Mouse (Mus musculus): ENCODE results near the gene Sphkap. TPM values are rescaled to one million over a fixed set of nuclear protein-coding genes. Genes with fewer than 3 reads are reported as not detected.
A peak's percentile ranks its signal among the peaks of the same experiment; 100 is the strongest.

Sphkap gene
- polyA plus RNA-seq, 1 experiment, result not detected

DNA sequence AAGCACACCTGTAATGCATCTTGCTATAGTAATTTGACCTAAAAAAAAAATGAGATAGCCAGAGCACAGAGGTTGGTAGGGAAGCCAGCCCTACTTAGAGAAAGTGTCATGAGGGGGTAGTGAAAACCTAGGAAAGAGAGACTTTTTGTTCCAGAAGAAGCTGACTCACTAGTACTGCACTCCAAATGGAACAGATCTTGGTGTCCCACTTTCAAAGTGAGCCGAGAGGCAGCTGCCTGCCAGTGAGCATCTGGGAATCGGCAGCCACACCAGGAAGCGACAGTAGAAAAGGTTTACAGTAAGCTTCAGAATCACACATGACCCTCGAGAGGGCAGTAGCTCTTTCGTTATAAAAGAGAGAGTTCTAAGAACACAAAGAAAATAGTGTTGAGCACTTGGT is 12.4 kb downstream of the Sphkap start:
- TF ChIP-seq CTCF (IDR thresholded peaks at IDR 0.05; ENCODE audit: insufficient read depth, low read depth, low read length) (no peak), POLR2A (IDR thresholded peaks at IDR 0.05; ENCODE audit: insufficient read depth, low read depth, low read length) (no peak)
- Histone ChIP-seq H3K4me3 (ENCODE audit: insufficient read depth, low read depth, low read length) (no peak overlapping the region), H3K27ac (ENCODE audit: insufficient read depth, low read depth, low read length) (no peak overlapping the region), H3K4me1 (ENCODE audit: control insufficient read depth, insufficient read depth, low read length) (no peaks in the 10 kb centered on the region)
- 71% methylated on average over 5 of the region's 5 CpGs for WGBS

DNA sequence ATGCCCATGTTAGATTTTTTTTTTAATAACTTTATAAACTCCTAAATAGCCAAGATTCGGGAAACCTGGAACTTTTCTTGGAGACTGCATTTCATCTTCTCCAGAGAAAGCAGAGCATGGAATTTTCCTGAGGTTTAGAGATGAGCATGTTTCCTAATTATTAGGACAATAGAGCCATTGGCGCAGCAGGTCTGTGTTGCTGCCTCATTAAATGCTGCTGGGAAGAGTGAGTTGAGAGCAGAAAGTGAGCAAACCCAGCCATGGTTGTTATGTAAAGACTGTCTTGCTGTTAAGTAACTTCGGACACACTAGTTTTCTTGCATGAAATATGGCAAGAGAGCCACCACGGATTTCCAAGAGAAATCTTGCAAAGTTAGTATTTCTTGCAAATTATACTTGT is 18.6 kb downstream of the Sphkap start:
- H3K4me1 ChIP-seq (ENCODE audit: control insufficient read depth, insufficient read depth, low read length), result no peaks in the 10 kb centered on the region
- H3K4me3 ChIP-seq (ENCODE audit: insufficient read depth, low read depth, low read length), result no peak overlapping the region
- WGBS, result 48% methylated on average over 4 of the region's 4 CpGs
- TF ChIP-seq CTCF (IDR thresholded peaks at IDR 0.05; ENCODE audit: insufficient read depth, low read depth, low read length), result no peak
- H3K27ac ChIP-seq (ENCODE audit: insufficient read depth, low read depth, low read length), result no peak overlapping the region

DNA sequence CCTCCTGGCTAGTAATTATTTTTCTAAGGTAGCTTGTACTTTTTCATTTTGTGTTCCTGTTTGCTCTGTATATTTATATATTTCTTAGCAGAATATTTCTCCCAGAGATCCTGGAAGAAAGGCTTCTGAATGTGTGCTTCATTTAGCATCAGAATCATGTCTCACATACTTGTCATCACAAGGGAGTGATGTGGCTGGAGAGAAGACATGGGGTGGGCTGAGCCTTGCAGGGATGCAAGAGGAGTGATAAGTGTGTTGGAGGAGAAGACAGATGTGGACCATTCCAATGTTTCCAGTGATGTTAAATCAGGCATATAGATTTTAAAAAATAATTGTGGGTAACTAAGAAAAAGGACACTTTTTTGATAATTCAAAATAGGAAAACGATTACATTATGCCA is 30.6 kb downstream of the Sphkap start:
- H3K27ac ChIP-seq (ENCODE audit: insufficient read depth, low read depth, low read length), result no peak overlapping the region
- TF ChIP-seq POLR2A (IDR thresholded peaks at IDR 0.05; ENCODE audit: insufficient read depth, low read depth, low read length) (no peak), CTCF (IDR thresholded peaks at IDR 0.05; ENCODE audit: insufficient read depth, low read depth, low read length) (no peak)
- no peak overlapping the region for H3K4me3 ChIP-seq (ENCODE audit: insufficient read depth, low read depth, low read length)
- H3K4me1 ChIP-seq (ENCODE audit: control insufficient read depth, insufficient read depth, low read length), result no peaks in the 10 kb centered on the region
- WGBS, result 83% methylated on average over 1 of the region's 1 CpGs

DNA sequence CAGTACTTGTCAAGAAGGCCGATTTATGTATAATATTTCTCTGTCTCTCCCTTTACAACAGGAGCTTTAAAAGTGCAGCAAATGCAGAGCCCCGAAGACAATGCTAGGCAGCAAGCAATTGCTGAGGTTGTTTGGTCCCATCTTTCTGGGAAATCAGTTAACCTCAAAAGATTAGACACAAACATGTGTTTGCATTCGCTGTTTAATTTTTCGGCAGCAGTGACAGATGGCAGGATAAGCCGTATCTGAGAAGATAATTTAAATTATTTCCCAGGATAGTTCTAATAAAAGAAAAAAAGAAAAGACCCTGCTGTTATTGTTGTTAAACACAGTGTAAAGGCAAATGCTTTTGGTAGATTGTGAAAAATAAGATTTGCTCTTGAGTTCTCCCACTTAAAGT is 41.5 kb downstream of the Sphkap start:
- Histone ChIP-seq H3K4me3 (ENCODE audit: insufficient read depth, low read depth, low read length) (no peak overlapping the region), H3K27ac (ENCODE audit: insufficient read depth, low read depth, low read length) (no peak overlapping the region), H3K4me1 (ENCODE audit: control insufficient read depth, insufficient read depth, low read length) (0 out of 2 replicates have a peak, but pooled peaks cover 2% of the 10 kb centered on the region)
- 71% methylated on average over 5 of the region's 5 CpGs for WGBS
- no peak for TF ChIP-seq POLR2A (IDR thresholded peaks at IDR 0.05; ENCODE audit: insufficient read depth, low read depth, low read length)
- no peak for TF ChIP-seq CTCF (IDR thresholded peaks at IDR 0.05; ENCODE audit: insufficient read depth, low read depth, low read length)

DNA sequence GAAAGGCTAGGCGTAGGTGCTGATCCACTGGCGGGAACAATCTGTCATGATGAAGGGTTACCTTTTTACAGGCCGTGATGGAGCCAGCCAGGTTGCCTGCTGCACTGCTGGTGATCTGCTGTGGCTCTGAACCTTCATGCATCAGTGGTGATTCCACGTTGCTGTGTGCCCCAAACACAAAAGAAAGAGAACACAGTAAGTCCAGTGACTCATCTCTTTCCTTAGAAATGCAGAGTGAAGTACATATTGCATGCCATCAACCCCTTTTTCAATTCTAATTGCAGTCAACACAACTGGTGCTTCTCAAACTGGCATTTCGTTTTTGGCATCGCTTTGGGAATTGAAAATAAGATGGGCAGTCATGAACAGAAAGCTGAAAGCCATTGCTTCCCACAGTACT is 45.8 kb downstream of the Sphkap start:
- TF ChIP-seq CTCF (IDR thresholded peaks at IDR 0.05; ENCODE audit: insufficient read depth, low read depth, low read length) (no peak), POLR2A (IDR thresholded peaks at IDR 0.05; ENCODE audit: insufficient read depth, low read depth, low read length) (no peak)
- H3K4me3 ChIP-seq (ENCODE audit: insufficient read depth, low read depth, low read length), result no peak overlapping the region
- 0 out of 2 replicates have a peak, but pooled peaks cover 2% of the 10 kb centered on the region for H3K4me1 ChIP-seq (ENCODE audit: control insufficient read depth, insufficient read depth, low read length)
- no peak overlapping the region for H3K27ac ChIP-seq (ENCODE audit: insufficient read depth, low read depth, low read length)
- 73% methylated on average over 6 of the region's 6 CpGs for WGBS

DNA sequence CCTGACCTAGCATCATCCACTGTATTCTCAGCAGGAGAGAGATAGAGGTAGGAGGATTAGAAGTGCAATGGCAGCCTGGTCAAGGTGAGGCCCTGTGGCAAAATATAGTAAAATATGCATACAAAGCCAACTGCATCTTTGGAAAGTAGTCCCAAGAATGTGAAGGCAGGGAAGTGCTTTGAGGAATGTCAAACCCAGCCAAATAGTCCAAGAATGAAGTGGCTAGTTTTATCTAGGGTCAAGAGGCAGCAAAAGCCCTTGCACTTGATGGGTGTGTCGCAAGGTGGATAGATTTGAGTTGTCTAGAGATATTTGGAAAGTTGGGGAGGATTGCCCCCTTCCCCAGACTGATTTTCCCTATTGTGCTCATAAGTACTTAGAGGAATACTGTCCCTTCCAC is 61.5 kb downstream of the Sphkap start:
- TF ChIP-seq POLR2A (IDR thresholded peaks at IDR 0.05; ENCODE audit: insufficient read depth, low read depth, low read length) (no peak), CTCF (IDR thresholded peaks at IDR 0.05; ENCODE audit: insufficient read depth, low read depth, low read length) (no peak)
- H3K4me1 ChIP-seq (ENCODE audit: control insufficient read depth, insufficient read depth, low read length), result no peaks in the 10 kb centered on the region
- no peak overlapping the region; the same call in 1 of the 2 replicates for H3K27ac ChIP-seq (ENCODE audit: insufficient read depth, low read depth, low read length)
- H3K4me3 ChIP-seq (ENCODE audit: insufficient read depth, low read depth, low read length), result no peak overlapping the region
- 90% methylated on average over 1 of the region's 1 CpGs for WGBS

DNA sequence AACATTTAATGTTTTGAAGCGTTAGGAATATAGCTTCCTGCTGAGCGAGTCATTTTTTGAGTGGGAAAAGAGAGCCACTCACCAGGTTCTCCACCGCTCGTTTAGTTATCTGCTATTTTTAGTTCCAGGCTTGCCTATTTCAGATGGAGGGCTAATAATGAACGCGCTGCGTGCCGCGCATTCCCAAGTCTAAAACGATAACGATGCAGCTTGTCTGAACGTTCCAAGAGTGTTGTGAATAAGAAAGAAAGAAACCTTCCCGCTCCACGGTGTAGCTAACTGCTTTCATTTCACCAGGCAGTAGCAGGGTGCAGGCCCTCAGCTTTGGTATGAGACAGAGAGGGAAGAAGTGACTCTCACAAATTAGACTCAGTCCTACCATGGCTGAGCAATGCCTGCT is 62.4 kb downstream of the Sphkap start:
- Histone ChIP-seq H3K4me1 (ENCODE audit: control insufficient read depth, insufficient read depth, low read length) (0 out of 2 replicates have a peak, but pooled peaks cover 2% of the 10 kb centered on the region), H3K4me3 (ENCODE audit: insufficient read depth, low read depth, low read length) (no peak overlapping the region), H3K27ac (ENCODE audit: insufficient read depth, low read depth, low read length) (peak overlapping the region; percentile 72)
- TF ChIP-seq CTCF (IDR thresholded peaks at IDR 0.05; ENCODE audit: insufficient read depth, low read depth, low read length) (no peak), POLR2A (IDR thresholded peaks at IDR 0.05; ENCODE audit: insufficient read depth, low read depth, low read length) (no peak)
- 22% methylated on average over 14 of the region's 14 CpGs for WGBS

DNA sequence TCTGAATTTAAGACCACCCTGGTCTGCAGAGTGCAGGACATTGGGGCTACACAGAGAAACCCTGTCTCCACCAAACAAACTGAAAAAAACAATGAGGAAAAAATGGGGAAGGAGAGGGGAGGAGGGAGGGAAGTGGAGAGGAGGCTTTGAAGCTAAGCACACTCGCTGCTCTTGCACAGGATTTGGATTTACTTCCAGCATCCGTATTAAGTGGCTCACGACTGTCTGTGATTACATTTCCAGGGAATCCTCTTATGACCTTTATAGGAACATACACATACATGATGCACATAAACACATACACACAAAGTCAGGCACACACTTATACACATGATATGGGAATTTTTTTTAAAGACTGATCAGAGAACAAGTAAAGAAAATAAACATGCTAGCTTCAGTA is 62.9 kb downstream of the Sphkap start:
- no peak for TF ChIP-seq CTCF (IDR thresholded peaks at IDR 0.05; ENCODE audit: insufficient read depth, low read depth, low read length)
- TF ChIP-seq POLR2A (IDR thresholded peaks at IDR 0.05; ENCODE audit: insufficient read depth, low read depth, low read length), result no peak
- H3K4me1 ChIP-seq (ENCODE audit: control insufficient read depth, insufficient read depth, low read length), result 0 out of 2 replicates have a peak, but pooled peaks cover 2% of the 10 kb centered on the region
- WGBS, result 25% methylated on average over 3 of the region's 3 CpGs
- peak overlapping the region; percentile 69; the same call in 1 of the 2 replicates for H3K27ac ChIP-seq (ENCODE audit: insufficient read depth, low read depth, low read length)
- no peak overlapping the region for H3K4me3 ChIP-seq (ENCODE audit: insufficient read depth, low read depth, low read length)

DNA sequence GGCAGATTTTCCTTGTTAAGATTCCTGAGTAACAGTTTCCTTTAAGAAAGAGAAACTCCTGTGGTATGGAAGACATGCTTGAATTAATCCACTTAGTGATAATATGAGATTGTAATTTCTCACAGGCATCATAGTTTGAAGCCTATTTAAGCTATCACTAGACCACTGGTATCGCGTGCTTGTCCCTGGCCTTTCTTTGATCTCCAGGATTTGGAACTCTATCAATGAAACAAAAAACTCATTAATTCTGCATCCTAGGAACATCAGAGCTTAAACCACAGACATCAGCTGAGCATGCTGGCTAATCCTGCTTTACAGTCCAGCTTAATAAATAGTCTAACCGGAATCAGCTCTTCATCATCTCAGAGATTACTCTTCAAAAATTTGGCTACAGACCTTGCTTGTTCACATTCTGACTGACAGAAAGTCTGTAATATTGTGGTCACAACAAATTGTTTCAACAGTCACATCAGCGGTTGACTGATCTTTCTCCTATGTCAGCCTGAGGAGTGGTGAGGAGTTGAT is 65.2 kb downstream of the Sphkap start:
- Histone ChIP-seq H3K27ac (ENCODE audit: insufficient read depth, low read depth, low read length) (no peak overlapping the region), H3K4me1 (ENCODE audit: control insufficient read depth, insufficient read depth, low read length) (0 out of 2 replicates have a peak, but pooled peaks cover 2% of the 10 kb centered on the region), H3K4me3 (ENCODE audit: insufficient read depth, low read depth, low read length) (no peak overlapping the region)
- TF ChIP-seq POLR2A (IDR thresholded peaks at IDR 0.05; ENCODE audit: insufficient read depth, low read depth, low read length) (no peak), CTCF (IDR thresholded peaks at IDR 0.05; ENCODE audit: insufficient read depth, low read depth, low read length) (no peak)
- WGBS, result 78% methylated on average over 4 of the region's 4 CpGs

DNA sequence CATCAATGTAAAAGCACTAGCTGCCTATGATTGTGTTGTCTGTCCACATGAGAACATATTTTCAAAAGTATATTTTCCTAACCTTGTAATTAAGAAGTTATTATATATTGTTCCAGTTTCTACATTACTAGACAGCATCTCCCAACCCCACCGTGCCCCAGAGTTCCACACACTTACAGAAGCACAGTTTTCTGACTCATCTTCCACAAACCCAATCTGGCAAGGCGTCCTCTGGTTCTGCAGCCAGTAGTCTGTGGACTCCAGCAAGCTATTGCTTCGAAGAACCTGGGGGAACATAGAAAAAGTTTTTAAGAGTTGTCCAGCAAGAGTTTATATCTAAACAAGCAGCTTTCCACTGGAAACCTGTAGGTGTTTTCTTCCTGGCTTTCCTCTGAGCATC is 68.6 kb downstream of the Sphkap start:
- Histone ChIP-seq H3K4me1 (ENCODE audit: control insufficient read depth, insufficient read depth, low read length) (0 out of 2 replicates have a peak, but pooled peaks cover 2% of the 10 kb centered on the region), H3K27ac (ENCODE audit: insufficient read depth, low read depth, low read length) (no peak overlapping the region), H3K4me3 (ENCODE audit: insufficient read depth, low read depth, low read length) (no peak overlapping the region)
- no peak for TF ChIP-seq POLR2A (IDR thresholded peaks at IDR 0.05; ENCODE audit: insufficient read depth, low read depth, low read length)
- TF ChIP-seq CTCF (IDR thresholded peaks at IDR 0.05; ENCODE audit: insufficient read depth, low read depth, low read length), result no peak
- WGBS, result 40% methylated on average over 3 of the region's 3 CpGs
